Mouse (Mus musculus): ENCODE results near the gene Ccl3.

Gene Ccl3

DNA sequence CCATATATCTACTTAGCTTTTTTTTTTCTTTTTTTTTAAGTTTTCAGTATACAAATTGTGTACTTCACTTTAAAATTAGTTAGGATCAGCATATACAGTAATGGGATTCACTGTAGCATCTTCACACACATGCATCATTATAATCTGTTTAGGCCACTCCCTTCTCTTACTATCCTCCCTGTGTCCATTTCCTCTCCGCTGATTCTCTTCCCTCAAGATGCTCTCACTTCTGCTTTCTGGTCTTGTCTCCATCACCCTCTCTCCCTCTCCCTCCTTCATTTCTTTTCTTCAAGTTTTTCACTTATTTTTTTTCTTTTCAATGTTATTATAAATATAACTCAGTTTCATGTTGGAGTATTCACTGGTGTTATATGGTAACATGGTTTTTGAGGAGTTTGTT is 30.1 kb downstream of the Ccl3 start:
- DNase-seq = no peak

DNA sequence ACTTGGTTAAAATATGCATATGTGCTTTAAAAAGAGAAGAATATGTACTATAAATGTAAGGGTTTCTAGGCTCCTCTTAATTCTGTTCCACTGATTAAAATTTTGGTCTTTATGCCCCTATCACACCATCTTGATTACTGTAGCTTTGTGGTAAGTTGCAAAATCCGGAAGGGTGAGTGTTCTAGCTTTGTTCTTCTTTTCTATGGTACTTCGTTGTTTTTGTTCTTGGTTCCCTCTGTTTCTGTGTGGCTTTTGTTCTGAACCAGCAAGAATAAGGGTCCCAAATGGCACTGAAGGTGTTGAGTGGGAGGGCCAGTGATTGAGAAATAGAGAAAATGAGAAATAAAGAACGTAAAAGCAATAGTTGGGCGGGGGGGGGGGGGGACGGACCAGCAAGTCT is 30.9 kb downstream of the Ccl3 start:
- no peak for DNase-seq

- no peak for DNase-seq
Observed at GRCm38 (mm10) chr11:83616586-83616985, 32.6 kb downstream of the Ccl3 start.

DNA sequence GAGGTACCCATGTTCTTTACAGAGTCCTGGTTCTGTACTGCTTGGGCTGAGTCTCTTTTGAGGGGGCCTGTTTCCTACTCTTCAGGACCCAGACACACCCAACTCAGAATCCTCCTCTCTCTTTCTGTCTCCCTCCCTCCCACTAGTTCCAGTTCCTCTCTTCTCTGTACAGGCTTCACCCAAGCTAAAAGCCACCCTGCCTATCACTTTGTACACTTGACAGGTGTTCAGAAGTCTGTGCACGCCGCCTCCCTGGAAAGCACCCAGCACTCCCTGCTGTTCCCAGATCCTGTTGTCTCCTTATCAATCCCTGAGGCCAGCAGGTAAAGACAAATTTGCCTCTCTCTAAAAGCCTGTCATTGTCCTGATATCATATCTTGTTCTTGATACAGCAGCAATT is 38.3 kb downstream of the Ccl3 start:
- no peak for DNase-seq

GRCm38 (mm10) chr11:83606396-83606795 is 42.8 kb downstream of the Ccl3 start:
- DNase-seq = no peak

- no peak for DNase-seq
Observed at GRCm38 (mm10) chr11:83605535-83605934, 43.6 kb downstream of the Ccl3 start.

- no peak for DNase-seq
Observed at GRCm38 (mm10) chr11:83604698-83605097, 44.5 kb downstream of the Ccl3 start.

DNA sequence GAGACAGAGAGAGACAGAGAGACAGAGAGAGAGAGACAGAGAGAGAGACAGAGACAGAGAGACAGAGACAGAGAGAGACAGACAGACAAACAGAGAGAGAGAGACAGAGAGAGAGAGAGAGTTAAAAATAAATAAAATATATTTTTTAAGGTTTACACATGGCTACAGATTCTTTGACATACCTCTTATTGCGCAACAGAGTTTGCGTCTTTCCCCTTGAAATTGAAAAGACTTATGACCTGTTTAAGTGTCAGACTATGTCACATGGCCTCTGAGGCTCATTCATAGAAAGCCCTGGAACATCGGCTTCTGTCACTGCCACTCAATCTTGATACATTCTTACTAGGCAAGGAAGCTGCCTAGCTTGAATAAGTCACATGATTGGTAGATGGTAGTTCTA is 45.8 kb downstream of the Ccl3 start:
- DNase-seq = no peak

DNA sequence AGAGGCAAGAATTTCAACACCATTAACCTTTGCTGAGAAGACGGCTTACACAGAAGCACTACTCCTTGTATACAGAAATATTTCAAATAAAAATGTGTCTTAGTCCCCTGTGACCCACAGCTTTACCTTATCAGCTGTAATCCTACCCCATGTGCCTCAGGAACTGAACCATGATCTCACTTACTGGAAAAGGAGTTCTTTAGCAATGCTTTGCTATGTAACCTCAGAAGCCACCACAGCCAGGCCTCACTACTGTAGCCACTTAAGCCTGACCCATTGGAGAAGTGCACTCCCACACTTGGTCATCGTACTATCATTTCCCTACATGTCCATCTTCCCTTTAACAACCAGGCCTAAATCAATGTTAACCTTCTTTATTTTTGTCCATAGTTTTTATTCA is 48.6 kb downstream of the Ccl3 start:
- DNase-seq = no peak

- DNase-seq = no peak
Observed at GRCm38 (mm10) chr11:83598991-83599390, 50.2 kb downstream of the Ccl3 start.

DNA sequence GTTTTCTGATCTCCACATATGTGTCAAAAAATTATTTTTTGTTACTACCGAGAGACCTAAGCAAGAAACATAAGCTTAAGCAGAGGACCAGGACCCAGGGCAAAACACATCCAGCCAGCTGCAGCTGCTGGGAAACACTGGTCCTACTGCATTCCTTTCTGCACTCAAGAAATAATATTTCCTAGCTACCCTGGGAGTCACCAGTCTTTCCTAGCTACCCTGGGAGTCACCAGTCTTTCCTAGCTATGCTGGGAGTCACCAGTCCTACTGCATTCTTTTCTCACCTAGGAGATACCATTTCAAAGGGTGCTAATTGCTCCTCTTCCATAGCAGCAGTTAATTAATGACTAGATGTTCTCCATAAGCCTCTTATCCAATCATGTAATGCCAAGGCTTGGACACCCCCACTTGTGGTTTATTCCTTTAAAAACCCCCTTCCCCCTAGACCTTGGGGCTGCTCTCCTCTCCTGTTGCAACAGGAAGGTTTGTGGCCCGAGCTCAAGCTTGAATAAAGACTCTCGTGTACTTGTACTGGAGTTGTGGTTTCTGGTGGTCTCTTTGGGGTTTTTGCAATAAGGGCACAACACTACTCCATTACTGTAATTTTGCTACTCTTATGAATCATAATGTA is 50.8 kb downstream of the Ccl3 start:
- no peak for DNase-seq

Measured in kidney, postnatal 4 days (tissue).